Mouse (Mus musculus) forebrain, embryonic 11.5 days (tissue): ENCODE results near the gene Izumo1r. TPM values are rescaled to one million over a fixed set of nuclear protein-coding genes. Genes with fewer than 3 reads are reported as not detected.

Source experiments
- ATAC-seq: fragments of 200-750 bp; cut with Nextera tagmentation; replicated peaks from 2 replicates; pipeline ENCODE4 v1.8.0; 2017; ENCODE audit warnings: moderate TSS enrichment; ENCODE audit not compliant: low FRiP score
- DNase-seq: peaks from one replicate; pipeline ENCODE4 v3.0.0-alpha.2; 2017; ENCODE audit warnings: low spot score
- H3K27ac ChIP-seq: fragments of 300-500 bp; sonication (generic); 2 replicates; pipeline ENCODE4 v1.5.1; 2014; ENCODE audit warnings: low read depth, low read length
- H3K27me3 ChIP-seq: fragments of 300-500 bp; sonication (generic); 2 replicates; pipeline ENCODE4 v1.6.1; 2014; ENCODE audit warnings: mild to moderate bottlenecking, low read length, mixed read lengths; ENCODE audit not compliant: control insufficient read depth, insufficient read depth
- H3K36me3 ChIP-seq: fragments of 300-500 bp; sonication (generic); 2 replicates; pipeline ENCODE4 v1.6.1; 2014; ENCODE audit warnings: mild to moderate bottlenecking, low read length, moderate library complexity, mixed read lengths; ENCODE audit not compliant: control insufficient read depth, insufficient read depth
- H3K4me1 ChIP-seq: fragments of 300-500 bp; sonication (generic); replicated peaks from 2 replicates; pipeline ENCODE4 v1.6.1; 2014; ENCODE audit warnings: low read length, mixed read lengths; ENCODE audit not compliant: control insufficient read depth, insufficient read depth
- H3K4me2 ChIP-seq: fragments of 300-500 bp; sonication (generic); 2 replicates; pipeline ENCODE4 v1.6.1; 2014; ENCODE audit warnings: low read depth, mild to moderate bottlenecking, low read length, moderate library complexity, mixed read lengths; ENCODE audit not compliant: severe bottlenecking
- H3K4me3 ChIP-seq: fragments of 300-500 bp; sonication (generic); 2 replicates; pipeline ENCODE4 v1.5.1; 2014; ENCODE audit warnings: low read depth, low read length
- H3K9ac ChIP-seq: fragments of 300-500 bp; sonication (generic); 2 replicates; pipeline ENCODE4 v1.6.1; 2014; ENCODE audit warnings: low read length
- H3K9me3 ChIP-seq: fragments of 300-500 bp; sonication (generic); 2 replicates; pipeline ENCODE4 v1.6.1; 2016; ENCODE audit warnings: low read length, mixed read lengths; ENCODE audit not compliant: control insufficient read depth
- whole genome bisulfite sequencing: fragments of 180-500 bp; shearing (Covaris S2); extraction: QIAGEN DNeasy Blood & Tissue Kit; methylation state at CpG from one replicate; pipeline ENCODE4 v1.1.7; 2014; 5-methylcytosine and 5-hydroxymethylcytosine counted together
- polyA plus RNA-seq: library from polyadenylated mRNA; unstranded; fragments of >200 nt; fragmentation: Nextera tagmentation; extraction: Ambion mirVana; gene quantifications from 2 replicates; pipeline ENCODE4 v1.2.1, GENCODE M21; 2014

The Izumo1r gene
- polyA plus RNA-seq, 1 experiment from 2014 or later, result not detected

GRCm38 (mm10) chr9:14897102-14897501, 6.6 kb downstream of the Izumo1r start:
- Histone ChIP-seq H3K27ac (no peak overlapping the region), H3K27me3 (no peaks in the 10 kb centered on the region), H3K4me3 (no peak overlapping the region), H3K4me2 (no peak overlapping the region), H3K36me3 (no peaks in the 10 kb centered on the region), H3K4me1 (no peaks in the 10 kb centered on the region), H3K9ac (no peak overlapping the region), H3K9me3 (no peaks in the 10 kb centered on the region)
- no peak for DNase-seq
- WGBS, result 88% methylated on average over 3 of the region's 3 CpGs
- ATAC-seq, result no peak

- Histone ChIP-seq H3K27me3 (no peaks in the 10 kb centered on the region), H3K4me1 (no peaks in the 10 kb centered on the region), H3K36me3 (no peaks in the 10 kb centered on the region), H3K4me2 (no peak overlapping the region), H3K9ac (no peak overlapping the region), H3K4me3 (no peak overlapping the region), H3K27ac (no peak overlapping the region), H3K9me3 (no peaks in the 10 kb centered on the region)
- DNase-seq, result no peak
- WGBS, result 62% methylated on average over 7 of the region's 7 CpGs
- ATAC-seq, result no peak
Observed at GRCm38 (mm10) chr9:14895237-14895835, 8.4 kb downstream of the Izumo1r start.

- H3K4me2 ChIP-seq, result no peak overlapping the region
- 83% methylated on average over 3 of the region's 3 CpGs for WGBS
- no peaks in the 10 kb centered on the region for H3K36me3 ChIP-seq
- no peaks in the 10 kb centered on the region for H3K4me1 ChIP-seq
- DNase-seq (no peak), ATAC-seq (no peak)
- H3K9ac ChIP-seq, result no peak overlapping the region
- no peak overlapping the region for H3K4me3 ChIP-seq
- H3K9me3 ChIP-seq, result no peaks in the 10 kb centered on the region
- H3K27me3 ChIP-seq, result no peaks in the 10 kb centered on the region
- no peak overlapping the region for H3K27ac ChIP-seq
Observed at GRCm38 (mm10) chr9:14894628-14895027, 9.1 kb downstream of the Izumo1r start.

DNA sequence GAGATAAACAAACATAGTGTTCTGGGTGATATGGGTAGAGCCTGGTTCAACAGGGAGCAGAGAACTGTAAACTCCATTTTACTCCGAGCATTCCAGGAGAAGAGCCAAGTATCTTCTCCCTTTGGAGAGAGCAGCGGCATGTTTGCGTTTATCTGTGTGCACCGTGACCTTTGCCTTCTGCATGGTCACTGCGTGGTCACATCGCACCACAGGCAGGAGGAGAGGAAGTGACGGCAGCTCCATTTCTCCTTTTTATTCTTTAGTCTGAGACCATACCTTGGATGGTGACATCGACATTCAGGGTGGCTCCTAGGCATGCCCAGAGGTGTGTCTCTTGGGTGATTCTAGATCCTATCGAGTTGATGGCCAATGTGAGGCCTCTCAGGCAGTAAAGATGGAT, 10.4 kb downstream of the Izumo1r start:
- WGBS, result 88% methylated on average over 9 of the region's 9 CpGs
- no peaks in the 10 kb centered on the region for H3K9me3 ChIP-seq
- no peaks in the 10 kb centered on the region for H3K4me1 ChIP-seq
- H3K36me3 ChIP-seq, result no peaks in the 10 kb centered on the region
- no peaks in the 10 kb centered on the region for H3K27me3 ChIP-seq
- H3K27ac ChIP-seq, result no peak overlapping the region
- no peak overlapping the region for H3K4me2 ChIP-seq
- DNase-seq, result no peak
- no peak overlapping the region for H3K4me3 ChIP-seq
- H3K9ac ChIP-seq, result no peak overlapping the region
- no peak for ATAC-seq

GRCm38 (mm10) chr9:14891891-14892290, 11.9 kb downstream of the Izumo1r start:
- ATAC-seq (no peak), DNase-seq (no peak)
- no peak overlapping the region for H3K27ac ChIP-seq
- H3K9ac ChIP-seq, result no peak overlapping the region
- WGBS, result 81% methylated on average over 5 of the region's 5 CpGs
- no peak overlapping the region for H3K4me3 ChIP-seq
- no peaks in the 10 kb centered on the region for H3K27me3 ChIP-seq
- H3K4me1 ChIP-seq, result no peaks in the 10 kb centered on the region
- H3K36me3 ChIP-seq, result no peaks in the 10 kb centered on the region
- H3K4me2 ChIP-seq, result no peak overlapping the region
- H3K9me3 ChIP-seq, result no peaks in the 10 kb centered on the region

- DNase-seq (no peak), ATAC-seq (peak; percentile 56; the same call in 1 of the 2 replicates)
- no peak overlapping the region for H3K4me2 ChIP-seq
Observed at GRCm38 (mm10) chr9:14890699-14891098, 13.1 kb downstream of the Izumo1r start.

DNA sequence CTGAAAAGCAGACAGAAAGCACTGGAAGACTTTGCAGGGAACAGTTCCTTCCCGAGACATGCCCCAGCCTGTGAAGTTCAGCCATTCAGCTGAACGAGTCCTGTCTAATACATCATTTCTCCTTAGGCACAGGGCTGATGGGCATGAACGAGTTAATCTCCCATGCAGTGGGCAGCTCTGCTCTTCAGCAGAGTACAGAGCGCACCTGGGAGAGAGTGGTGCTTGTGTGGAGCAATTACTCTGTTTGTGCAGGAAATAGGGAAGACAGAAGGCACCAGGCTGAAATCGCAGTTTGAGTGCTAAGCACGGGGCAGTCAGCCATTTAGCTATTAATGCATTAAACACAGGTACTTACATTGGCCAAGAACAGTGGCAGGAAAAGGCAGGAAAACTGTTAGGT, 15.1 kb downstream of the Izumo1r start:
- WGBS, result 80% methylated on average over 6 of the region's 6 CpGs
- Histone ChIP-seq H3K4me2 (no peak overlapping the region), H3K4me1 (no peaks in the 10 kb centered on the region)

More at GRCm38 (mm10) chr9:14890699-14891098, 13.1 kb downstream of the Izumo1r start:
- no peaks in the 10 kb centered on the region for H3K4me1 ChIP-seq
- H3K36me3 ChIP-seq, result no peaks in the 10 kb centered on the region
- no peak overlapping the region for H3K4me3 ChIP-seq
- H3K27ac ChIP-seq, result no peak overlapping the region
- H3K27me3 ChIP-seq, result no peaks in the 10 kb centered on the region
- H3K9me3 ChIP-seq, result no peaks in the 10 kb centered on the region
- H3K9ac ChIP-seq, result no peak overlapping the region
- 61% methylated on average over 3 of the region's 3 CpGs for WGBS

GRCm38 (mm10) chr9:14887787-14888382, 15.9 kb downstream of the Izumo1r start:
- Histone ChIP-seq H3K9me3 (no peaks in the 10 kb centered on the region), H3K27ac (no peak overlapping the region), H3K36me3 (no peaks in the 10 kb centered on the region), H3K4me3 (no peak overlapping the region), H3K4me2 (no peak overlapping the region), H3K27me3 (no peaks in the 10 kb centered on the region), H3K9ac (no peak overlapping the region), H3K4me1 (no peaks in the 10 kb centered on the region)
- DNase-seq (no peak), ATAC-seq (no peak)
- 81% methylated on average over 6 of the region's 6 CpGs for WGBS

More for the DNA sequence above, 15.1 kb downstream of the Izumo1r start:
- Histone ChIP-seq H3K27me3 (no peaks in the 10 kb centered on the region), H3K9me3 (no peaks in the 10 kb centered on the region), H3K9ac (no peak overlapping the region), H3K4me3 (no peak overlapping the region), H3K36me3 (no peaks in the 10 kb centered on the region), H3K27ac (no peak overlapping the region)
- no peak for ATAC-seq
- no peak for DNase-seq

DNA sequence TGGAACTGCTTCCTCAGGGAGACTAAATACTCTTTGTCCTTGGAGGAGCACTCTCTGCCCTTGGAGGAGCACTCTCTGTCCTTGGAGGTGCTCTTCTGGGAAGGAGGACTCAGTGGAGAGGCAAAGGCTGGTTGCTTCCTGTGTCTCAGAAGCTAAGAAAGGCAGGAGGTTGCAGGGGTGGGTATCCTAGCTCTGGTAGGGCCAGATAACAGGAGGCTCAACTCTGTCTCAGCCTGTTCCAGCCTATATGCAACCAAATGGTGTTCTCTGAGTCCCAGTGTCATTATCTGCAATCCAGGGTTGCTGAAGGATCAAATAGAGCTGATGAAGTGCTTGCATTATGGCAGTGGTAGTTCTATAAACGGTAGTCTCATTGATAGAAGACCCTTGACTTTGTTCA, 17.8 kb downstream of the Izumo1r start:
- Histone ChIP-seq H3K4me3 (no peak overlapping the region), H3K4me1 (no peaks in the 10 kb centered on the region), H3K9me3 (no peaks in the 10 kb centered on the region), H3K27ac (no peak overlapping the region), H3K4me2 (no peak overlapping the region), H3K27me3 (no peaks in the 10 kb centered on the region), H3K36me3 (no peaks in the 10 kb centered on the region), H3K9ac (no peak overlapping the region)
- 65% methylated on average over 1 of the region's 1 CpGs for WGBS
- DNase-seq (no peak), ATAC-seq (no peak)
